Mouse (Mus musculus) forebrain, embryonic 14.5 days (tissue): ENCODE measurements around the gene Igf2bp1. TPM values are rescaled to one million over a fixed set of nuclear protein-coding genes. Genes with fewer than 3 reads are reported as not detected.

Source experiments
- ATAC-seq: fragments of 200-750 bp; cut with Nextera tagmentation; 2 replicates; pipeline ENCODE4 v1.8.0; 2017; ENCODE audit warnings: mild to moderate bottlenecking, moderate library complexity
- DNase-seq: peaks from one replicate; pipeline ENCODE4 v3.0.0-alpha.2; 2015; ENCODE audit warnings: low spot score
- H3K27ac ChIP-seq: fragments of 300-500 bp; sonication (generic); 2 replicates; pipeline ENCODE4 v1.5.1; 2014; ENCODE audit warnings: low read depth, mild to moderate bottlenecking, control low read depth, low read length, moderate library complexity
- H3K27me3 ChIP-seq: fragments of 300-500 bp; sonication (generic); replicated peaks from 2 replicates; pipeline ENCODE4 v1.6.1; 2014; ENCODE audit warnings: low read length, control low read depth, mixed read lengths; ENCODE audit not compliant: control insufficient read depth, insufficient read depth
- H3K36me3 ChIP-seq: fragments of 300-500 bp; sonication (generic); 2 replicates; pipeline ENCODE4 v1.6.1; 2014; ENCODE audit warnings: low read length, control low read depth; ENCODE audit not compliant: control insufficient read depth, insufficient read depth
- H3K4me1 ChIP-seq: fragments of 300-500 bp; sonication (generic); 2 replicates; pipeline ENCODE4 v1.6.1; 2014; ENCODE audit warnings: antibody characterized with exemption, low read length, control low read depth; ENCODE audit not compliant: control insufficient read depth, insufficient read depth
- H3K4me2 ChIP-seq: fragments of 300-500 bp; sonication (generic); 2 replicates; pipeline ENCODE4 v1.6.1; 2014; ENCODE audit warnings: mild to moderate bottlenecking, control low read depth, low read length
- H3K4me3 ChIP-seq: fragments of 300-500 bp; sonication (generic); 2 replicates; pipeline ENCODE4 v1.5.1; 2014; ENCODE audit warnings: low read depth, low read length, control low read depth
- H3K9ac ChIP-seq: fragments of 300-500 bp; sonication (generic); 2 replicates; pipeline ENCODE4 v1.6.1; 2014; ENCODE audit warnings: mild to moderate bottlenecking, low read length, control low read depth, moderate library complexity
- H3K9me3 ChIP-seq: fragments of 300-500 bp; sonication (generic); replicated peaks from 2 replicates; pipeline ENCODE4 v1.6.1; 2016; ENCODE audit warnings: low read length, control low read depth, mixed read lengths; ENCODE audit not compliant: control insufficient read depth
- WGBS: fragments of 180-500 bp; shearing (Covaris S2); extraction: QIAGEN DNeasy Blood & Tissue Kit; methylation state at CpG from one replicate; pipeline ENCODE4 v1.1.7; 2014; 5-methylcytosine and 5-hydroxymethylcytosine counted together
- polyA plus RNA-seq: library from polyadenylated mRNA; unstranded; fragments of >200 nt; fragmentation: Nextera tagmentation; extraction: Ambion mirVana; gene quantifications from 2 replicates; pipeline ENCODE4 v1.2.1, GENCODE M21; 2014

Gene Igf2bp1
- polyA plus RNA-seq, 1 experiment from 2014 or later: 15.3 TPM

DNA sequence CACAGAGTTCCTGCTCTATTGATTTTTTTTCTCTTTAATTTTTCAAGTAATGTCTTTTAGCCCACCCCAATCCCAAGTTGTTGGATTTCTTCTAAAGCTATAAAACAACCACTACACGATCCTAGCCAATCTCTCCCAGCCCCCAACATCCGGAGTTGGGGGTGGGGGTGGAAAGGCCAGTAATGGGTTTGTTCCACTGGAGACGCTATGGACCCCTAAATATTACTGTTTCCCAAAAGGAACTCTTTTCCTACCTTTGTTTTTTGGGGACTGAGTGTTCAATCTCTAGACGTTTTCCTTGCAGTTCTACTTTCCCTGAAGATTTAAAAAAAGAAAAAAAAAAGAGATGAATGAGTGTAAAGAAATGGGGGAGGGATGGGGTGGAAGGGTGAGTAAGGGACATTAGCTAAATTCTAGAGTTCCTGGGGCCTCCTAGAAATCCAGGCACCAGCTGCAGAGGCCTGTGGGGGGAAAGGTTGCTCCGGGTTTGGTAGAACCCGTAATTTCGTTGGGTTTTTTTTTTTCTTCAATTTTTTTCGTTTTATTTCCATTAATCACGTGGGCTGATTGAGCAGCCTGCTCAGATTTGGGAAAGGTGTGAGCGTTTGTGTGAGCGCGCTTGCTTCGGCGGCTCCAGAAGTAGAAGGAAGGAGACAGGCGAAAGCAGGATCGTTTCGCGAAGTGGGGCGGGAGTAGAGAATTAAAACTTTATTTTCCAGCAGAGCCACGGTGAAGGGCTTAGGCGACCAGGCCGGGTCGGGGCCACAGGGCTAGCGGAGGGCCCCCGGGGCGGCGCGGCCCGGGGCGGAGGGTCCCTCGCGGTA lies 1.6 kb downstream of the Igf2bp1 start:
- WGBS: under 1% methylated on average over 32 of the region's 32 CpGs
- no peak for ATAC-seq
- peak; percentile 47 for DNase-seq

DNA sequence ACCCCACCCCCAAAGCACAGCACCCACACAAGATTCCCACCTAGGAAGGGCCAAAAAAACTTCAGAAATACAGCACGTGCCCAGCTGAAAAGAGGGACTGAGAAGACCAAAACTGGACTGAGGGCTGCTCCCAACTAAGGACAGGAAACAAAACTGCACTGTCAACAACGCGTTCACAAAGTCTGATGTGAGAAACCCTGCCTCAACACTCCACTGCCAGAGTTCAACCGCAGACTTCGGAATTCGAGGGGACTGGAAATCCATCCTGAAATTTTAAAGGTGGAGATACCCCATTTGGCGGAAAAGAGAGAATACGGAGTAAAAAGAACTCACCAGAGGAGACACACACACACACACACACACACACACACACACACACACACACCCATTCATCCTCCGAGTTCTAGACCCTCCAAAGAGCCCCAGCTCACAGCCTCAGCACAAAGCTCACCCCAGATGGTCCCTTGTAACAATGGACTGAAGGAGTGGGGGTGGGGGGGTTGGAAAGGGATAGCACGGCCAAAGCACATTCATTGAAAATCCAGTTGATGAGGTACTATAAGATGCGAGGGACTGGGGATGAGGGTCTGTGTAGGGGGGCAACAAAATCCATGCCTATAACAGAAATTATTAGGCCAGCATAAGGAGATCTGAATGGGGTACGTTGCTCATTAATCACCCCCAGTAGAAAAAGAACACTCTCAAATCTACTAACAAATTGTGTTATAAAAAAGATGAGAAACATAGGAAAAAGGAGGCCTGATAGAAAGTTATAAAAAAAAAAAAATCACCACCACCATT lies 2.4 kb downstream of the Igf2bp1 start:
- peak overlapping the region; percentile 96 for H3K27ac ChIP-seq

More for the DNA sequence above, 1.6 kb downstream of the Igf2bp1 start:
- Histone ChIP-seq H3K27ac (peak overlapping the region; percentile 96), H3K36me3 (no peaks in the 10 kb centered on the region), H3K4me1 (peaks cover 18% of the 10 kb centered on the region), H3K9me3 (no peaks in the 10 kb centered on the region), H3K27me3 (no peaks in the 10 kb centered on the region), H3K9ac (peak overlapping the region; percentile 93), H3K4me3 (peak overlapping the region; percentile 85), H3K4me2 (peak overlapping the region; percentile 67)

DNA sequence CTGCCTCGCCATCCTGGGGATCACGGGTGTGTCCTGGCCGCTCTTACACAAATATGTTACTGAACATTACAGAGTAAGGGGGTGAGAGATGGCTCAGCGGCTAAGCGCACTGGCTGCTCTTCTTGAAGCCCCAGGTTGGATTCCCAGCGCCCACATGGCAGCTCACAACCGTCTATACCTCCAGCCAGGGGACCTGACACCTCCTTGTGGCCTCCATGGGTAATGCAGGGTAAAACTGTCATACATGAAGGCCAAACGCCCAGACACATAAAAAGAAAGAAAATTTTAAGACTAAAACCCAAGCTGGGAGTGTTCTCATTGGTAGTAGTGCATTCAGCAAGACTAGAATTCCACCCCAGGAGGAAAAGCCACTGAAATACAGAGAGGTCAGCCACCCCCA lies 11.6 kb downstream of the Igf2bp1 start:
- Histone ChIP-seq H3K27me3 (no peaks in the 10 kb centered on the region), H3K4me2 (no peak overlapping the region), H3K9me3 (0 out of 2 replicates have a peak, but pooled peaks cover 4% of the 10 kb centered on the region), H3K36me3 (peaks cover 4% of the 10 kb centered on the region; the same call in 1 of the 2 replicates), H3K9ac (no peak overlapping the region), H3K4me1 (peaks cover 23% of the 10 kb centered on the region), H3K27ac (no peak overlapping the region), H3K4me3 (no peak overlapping the region)
- 95% methylated on average over 8 of the region's 8 CpGs for WGBS
- DNase-seq: no peak
- no peak for ATAC-seq

More for the DNA sequence above, 2.4 kb downstream of the Igf2bp1 start:
- Histone ChIP-seq H3K4me1 (peaks cover 18% of the 10 kb centered on the region), H3K27me3 (no peaks in the 10 kb centered on the region), H3K36me3 (no peaks in the 10 kb centered on the region), H3K9me3 (no peaks in the 10 kb centered on the region), H3K4me2 (peak overlapping the region; percentile 67), H3K4me3 (peak overlapping the region; percentile 85), H3K9ac (peak overlapping the region; percentile 93)
- no peak for ATAC-seq
- under 1% methylated on average over 12 of the region's 12 CpGs for WGBS
- DNase-seq: peak; percentile 51

DNA sequence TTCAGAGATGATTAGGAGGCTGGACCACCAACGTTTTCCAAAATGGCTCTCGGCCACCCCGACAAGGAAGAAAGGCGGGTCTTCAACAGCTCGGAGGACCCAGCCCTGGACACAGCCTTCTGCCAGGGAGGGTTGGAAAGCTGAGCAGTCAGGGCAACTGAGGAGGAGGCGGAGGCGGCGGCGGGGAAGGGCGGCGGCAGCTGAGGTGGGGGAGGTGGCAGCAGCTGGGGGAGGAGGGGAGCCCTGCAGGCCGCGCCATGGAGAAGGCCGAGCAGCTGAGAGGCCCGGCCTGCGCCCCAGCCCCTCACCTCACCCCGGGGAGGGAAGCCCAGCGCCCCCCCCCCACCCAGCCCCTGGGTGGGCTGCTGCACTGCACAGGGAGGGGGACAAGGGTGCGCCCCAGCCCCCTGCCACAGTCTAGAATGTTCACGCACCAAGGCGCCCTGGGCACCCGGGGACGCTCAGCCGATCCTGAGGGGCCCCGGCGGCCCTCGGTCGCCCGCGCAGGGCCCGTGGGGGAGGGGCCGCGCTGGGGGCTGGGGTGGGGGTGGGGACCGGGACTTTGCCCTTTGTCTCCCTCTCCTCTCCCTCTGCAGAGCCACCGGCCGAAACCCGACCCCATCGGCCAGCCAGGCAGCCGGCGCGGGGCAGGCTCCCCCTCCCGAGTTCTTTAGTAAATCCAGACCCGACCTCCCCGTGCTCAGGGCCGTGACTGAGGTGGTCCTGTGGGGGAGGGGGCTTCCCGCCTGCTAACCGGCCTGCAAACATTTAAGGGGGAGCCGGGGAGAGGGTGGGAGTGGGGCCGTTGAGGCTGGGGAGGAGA lies 14.6 kb downstream of the Igf2bp1 start:
- peaks cover 35% of the 10 kb centered on the region for H3K4me1 ChIP-seq
- 1% methylated on average over 36 of the region's 49 CpGs for WGBS
- ATAC-seq: peak; percentile 72

DNA sequence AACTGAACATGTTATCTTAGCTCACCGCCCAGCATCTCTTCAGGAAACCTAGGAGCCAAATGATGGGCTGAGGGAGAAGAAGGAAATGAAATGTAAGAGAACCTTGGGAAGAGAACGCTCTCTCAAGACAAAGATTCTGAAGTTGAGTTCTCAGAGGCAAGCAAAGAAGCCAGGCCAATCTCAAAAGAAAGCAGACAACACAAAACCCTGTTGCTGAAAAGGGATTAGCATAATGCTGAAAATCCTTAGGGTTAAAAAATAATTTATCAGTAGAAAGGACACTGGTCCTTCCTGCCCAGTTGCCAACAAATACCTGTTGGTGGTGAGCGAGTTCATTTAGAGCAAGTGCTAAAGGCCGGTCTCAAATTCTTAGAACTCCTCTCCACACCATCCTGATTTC lies 15.3 kb downstream of the Igf2bp1 start:
- peak overlapping the region; percentile 87 for H3K27ac ChIP-seq
- H3K9ac ChIP-seq: peak overlapping the region; percentile 85; the same call in 1 of the 2 replicates
- H3K36me3 ChIP-seq: no peaks in the 10 kb centered on the region
- no peak for DNase-seq
- H3K4me2 ChIP-seq: peak overlapping the region; percentile 90
- H3K27me3 ChIP-seq: no peaks in the 10 kb centered on the region
- ATAC-seq: peak; percentile 18; the same call in 1 of the 2 replicates
- peaks cover 35% of the 10 kb centered on the region for H3K4me1 ChIP-seq
- H3K9me3 ChIP-seq: 0 out of 2 replicates have a peak, but pooled peaks cover 4% of the 10 kb centered on the region
- 16% methylated on average over 4 of the region's 4 CpGs for WGBS
- peak overlapping the region; percentile 46 for H3K4me3 ChIP-seq

More for the DNA sequence above, 14.6 kb downstream of the Igf2bp1 start:
- peak overlapping the region; percentile 46 for H3K4me3 ChIP-seq
- H3K27me3 ChIP-seq: no peaks in the 10 kb centered on the region
- DNase-seq: peak; percentile 62
- H3K36me3 ChIP-seq: 0 out of 2 replicates have a peak, but pooled peaks cover 2% of the 10 kb centered on the region
- H3K27ac ChIP-seq: peak overlapping the region; percentile 87
- H3K4me2 ChIP-seq: peak overlapping the region; percentile 90
- peak overlapping the region; percentile 85 for H3K9ac ChIP-seq
- H3K9me3 ChIP-seq: 0 out of 2 replicates have a peak, but pooled peaks cover 4% of the 10 kb centered on the region

DNA sequence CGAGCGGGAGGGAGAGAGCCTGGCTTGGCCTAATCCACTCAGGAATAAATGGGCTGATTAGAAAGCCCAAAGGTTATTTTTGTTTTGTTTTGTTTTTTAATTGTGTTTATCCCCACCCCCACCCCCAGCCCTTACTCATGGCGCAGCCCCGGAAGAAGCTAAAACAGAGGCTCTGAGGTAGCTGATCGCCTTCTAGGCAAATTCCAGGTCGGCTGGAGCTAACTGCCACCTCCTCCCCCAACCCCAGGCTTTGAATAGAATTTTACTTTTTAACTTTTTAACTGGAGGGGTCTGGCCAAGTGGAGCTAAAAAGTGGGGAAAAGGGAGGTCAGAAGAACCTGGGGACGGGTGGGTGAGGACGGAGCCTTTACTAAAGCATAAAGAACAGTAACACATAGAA lies 15.9 kb downstream of the Igf2bp1 start:
- Histone ChIP-seq H3K9ac (no peak overlapping the region), H3K4me1 (peaks cover 35% of the 10 kb centered on the region), H3K27me3 (no peaks in the 10 kb centered on the region), H3K36me3 (no peaks in the 10 kb centered on the region), H3K4me3 (no peak overlapping the region), H3K27ac (no peak overlapping the region), H3K4me2 (peak overlapping the region; percentile 90), H3K9me3 (0 out of 2 replicates have a peak, but pooled peaks cover 3% of the 10 kb centered on the region)
- WGBS: 26% methylated on average over 8 of the region's 8 CpGs
- ATAC-seq (no peak), DNase-seq (no peak)

DNA sequence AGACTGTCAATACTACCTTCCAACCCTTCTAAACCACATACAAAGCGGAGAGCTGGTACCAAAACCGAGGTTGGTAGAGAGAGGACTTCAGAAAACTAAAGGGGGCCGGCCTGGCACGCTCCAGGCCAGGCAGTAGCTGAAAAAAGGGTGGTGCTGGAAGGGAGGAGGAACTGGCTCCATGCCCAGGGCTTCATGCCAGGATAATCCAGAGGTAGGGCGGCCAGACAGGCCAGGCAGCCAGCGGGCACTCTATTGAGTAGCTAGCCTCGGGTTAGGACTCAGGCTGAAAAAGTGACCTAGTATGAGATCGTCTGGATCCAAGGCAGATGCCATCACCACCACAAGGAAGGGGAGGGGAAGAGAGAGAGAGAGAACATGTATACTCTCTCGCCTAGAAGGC lies 17.2 kb downstream of the Igf2bp1 start:
- Histone ChIP-seq H3K4me1 (peaks cover 35% of the 10 kb centered on the region), H3K9ac (no peak overlapping the region), H3K27ac (peak overlapping the region; percentile 66), H3K9me3 (no peaks in the 10 kb centered on the region), H3K27me3 (no peaks in the 10 kb centered on the region), H3K4me2 (peak overlapping the region; percentile 20; the same call in 1 of the 2 replicates), H3K36me3 (no peaks in the 10 kb centered on the region), H3K4me3 (no peak overlapping the region)
- DNase-seq: peak; percentile 81
- ATAC-seq: peak; percentile 49
- whole genome bisulfite sequencing: 7% methylated on average over 9 of the region's 9 CpGs

DNA sequence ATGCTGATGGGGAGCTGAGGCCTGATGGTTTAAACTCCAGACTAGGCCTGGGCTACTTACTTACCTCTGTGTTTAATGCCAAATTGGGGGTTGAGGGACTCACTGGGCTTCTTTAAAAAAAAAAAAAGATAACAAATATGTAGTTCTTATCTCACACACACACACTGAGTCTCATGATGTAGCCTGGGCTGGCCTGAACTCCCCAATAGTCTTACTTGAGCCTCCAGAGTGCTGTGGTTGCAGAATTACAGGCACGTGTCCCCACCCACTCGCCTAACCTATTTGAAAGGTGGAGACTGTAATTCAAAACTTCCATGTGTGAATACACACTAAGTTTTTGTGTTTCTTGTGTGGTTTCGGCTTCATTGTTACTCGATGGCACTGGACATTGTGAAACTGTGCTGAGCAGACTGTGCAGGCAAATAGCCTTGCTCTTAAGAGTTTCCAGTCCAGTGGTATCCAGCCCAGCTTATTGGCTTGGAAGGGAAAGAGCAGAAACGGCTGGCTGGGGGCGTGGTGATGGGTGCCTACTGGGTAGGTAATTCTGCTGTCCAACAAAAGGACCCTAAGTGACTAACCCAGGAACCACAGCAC lies 17.8 kb downstream of the Igf2bp1 start:
- peak overlapping the region; percentile 66 for H3K27ac ChIP-seq
- H3K9me3 ChIP-seq: no peaks in the 10 kb centered on the region
- no peaks in the 10 kb centered on the region for H3K36me3 ChIP-seq
- WGBS: 51% methylated on average over 6 of the region's 6 CpGs
- no peak for DNase-seq
- peaks cover 35% of the 10 kb centered on the region for H3K4me1 ChIP-seq
- no peaks in the 10 kb centered on the region for H3K27me3 ChIP-seq
- peak overlapping the region; percentile 20; the same call in 1 of the 2 replicates for H3K4me2 ChIP-seq
- ATAC-seq: 0 out of 2 replicates have a peak, but pooled peaks have one; percentile 4
- H3K9ac ChIP-seq: no peak overlapping the region
- no peak overlapping the region for H3K4me3 ChIP-seq
